Mouse (Mus musculus) c-Kit-positive CD71-positive TER-119-positive erythroid progenitor cells, embryonic 14.5 days (primary cell): ENCODE data around the gene Prdm1.

ENCODE experiments used
- DNase-seq: peaks from one replicate; pipeline ENCODE4 v3.0.0-alpha.2; 2013; ENCODE audit warnings: low spot score

Prdm1 gene

GRCm38 (mm10) chr10:44492815-44493525 is 35.3 kb downstream of the Prdm1 start:
- no peak for DNase-seq

GRCm38 (mm10) chr10:44490899-44491422 is 37.3 kb downstream of the Prdm1 start:
- DNase-seq, result no peak

GRCm38 (mm10) chr10:44487132-44487531 is 41.2 kb downstream of the Prdm1 start:
- DNase-seq, result no peak

- no peak for DNase-seq
Measured at GRCm38 (mm10) chr10:44484077-44484476, 44.2 kb downstream of the Prdm1 start.

GRCm38 (mm10) chr10:44483116-44483515 is 45.2 kb downstream of the Prdm1 start:
- no peak for DNase-seq

- DNase-seq, result no peak
Measured at GRCm38 (mm10) chr10:44481379-44481778, 46.9 kb downstream of the Prdm1 start.

GRCm38 (mm10) chr10:44479286-44479685 is 49.0 kb downstream of the Prdm1 start:
- DNase-seq, result no peak

GRCm38 (mm10) chr10:44478091-44478490 is 50.2 kb downstream of the Prdm1 start:
- DNase-seq, result no peak

- no peak for DNase-seq
Measured at GRCm38 (mm10) chr10:44477240-44477639, 51.1 kb downstream of the Prdm1 start.

- DNase-seq, result no peak
Measured at GRCm38 (mm10) chr10:44476523-44476922, 51.8 kb downstream of the Prdm1 start.

- no peak for DNase-seq
Measured at GRCm38 (mm10) chr10:44475376-44475775, 52.9 kb downstream of the Prdm1 start.

GRCm38 (mm10) chr10:44474256-44474655 is 54.0 kb downstream of the Prdm1 start:
- DNase-seq, result no peak

- DNase-seq, result no peak
Measured at GRCm38 (mm10) chr10:44465618-44466017, 62.7 kb downstream of the Prdm1 start.

GRCm38 (mm10) chr10:44464563-44464962 is 63.7 kb downstream of the Prdm1 start:
- no peak for DNase-seq

- DNase-seq, result no peak
Measured at GRCm38 (mm10) chr10:44463856-44464255, 64.4 kb downstream of the Prdm1 start.

GRCm38 (mm10) chr10:44462351-44462750 is 66.0 kb downstream of the Prdm1 start:
- no peak for DNase-seq

- no peak for DNase-seq
Measured at GRCm38 (mm10) chr10:44461063-44461462, 67.2 kb downstream of the Prdm1 start.

GRCm38 (mm10) chr10:44460095-44460810 is 68.0 kb downstream of the Prdm1 start:
- peak; percentile 62 for DNase-seq

- peak; percentile 6 for DNase-seq
Measured at GRCm38 (mm10) chr10:44459321-44460000, 68.8 kb downstream of the Prdm1 start.

GRCm38 (mm10) chr10:44458534-44459315 is 69.6 kb downstream of the Prdm1 start:
- DNase-seq, result peak; percentile 68

GRCm38 (mm10) chr10:44457791-44458533 is 70.3 kb downstream of the Prdm1 start:
- no peak for DNase-seq
